19 mouse cellular contexts compared by ENCODE assay signal in genomic region chr9:32302501-32303150, GRCm38 (mm10). TPM values are rescaled to one million over a fixed set of nuclear protein-coding genes. Genes with fewer than 3 reads are reported as not detected.
A peak's percentile ranks its signal among the peaks of the same experiment; 100 is the strongest.
DNase-seq lines count a peak whose midpoint lies in the region; ATAC-seq and TF ChIP-seq lines count a peak whose summit lies in the region.
"Had no signal": no experiment of that assay in that cellular context is flagged by ENCODE, and none has a peak within 500 bp of the region (broad histone marks: within the 10 kb centered on the region; RNA-seq: fewer than 3 reads in every experiment).

No protein-coding gene starts in this region.

- no peaks in the 10 kb centered on the region for H3K4me1 ChIP-seq in forebrain, embryonic 14.5 days (ENCODE audit: control insufficient read depth, insufficient read depth, low read length)
- no peaks in the 10 kb centered on the region for H3K4me1 ChIP-seq in forebrain, postnatal 0 days (ENCODE audit: insufficient read depth)
- H3K4me1 ChIP-seq in hindbrain, embryonic 13.5 days (replicated peaks): peaks cover 11% of the 10 kb centered on the region
- no peaks in the 10 kb centered on the region for H3K4me1 ChIP-seq in midbrain, embryonic 14.5 days (ENCODE audit: control insufficient read depth, insufficient read depth, low read length)
- 0 out of 2 replicates have a peak, but pooled peaks cover 2% of the 10 kb centered on the region for H3K4me1 ChIP-seq in neural tube, embryonic 14.5 days (ENCODE audit: control insufficient read depth, insufficient read depth, low read length)
- H3K4me1 ChIP-seq: liver, embryonic 13.5 days; lung, embryonic 15.5 days had no signal

- peak; percentile 60 for ATAC-seq in forebrain, embryonic 14.5 days
- no peak for ATAC-seq in forebrain, postnatal 0 days
- peak; percentile 86 for ATAC-seq in hindbrain, embryonic 13.5 days (ENCODE audit: low FRiP score)
- peak; percentile 43; the same call in 1 of the 2 replicates for ATAC-seq in midbrain, embryonic 14.5 days (ENCODE audit: low FRiP score, low TSS enrichment)
- ATAC-seq in neural tube, embryonic 14.5 days (ENCODE audit: low read depth): peak; percentile 86; the same call in 1 of the 2 replicates

- no peak overlapping the region for H3K27ac ChIP-seq in forebrain, embryonic 14.5 days (ENCODE audit: low read depth, low read length)
- no peak overlapping the region for H3K27ac ChIP-seq in forebrain, postnatal 0 days (ENCODE audit: low read depth, low read length)
- H3K27ac ChIP-seq in hindbrain, embryonic 13.5 days: peak overlapping the region; percentile 36; the same call in 1 of the 2 replicates
- no peak overlapping the region for H3K27ac ChIP-seq in midbrain, embryonic 14.5 days (replicated peaks; ENCODE audit: low read depth, low read length)
- no peak overlapping the region for H3K27ac ChIP-seq in neural tube, embryonic 14.5 days (ENCODE audit: low read depth, low read length)
- H3K27ac ChIP-seq: liver, embryonic 13.5 days; lung, embryonic 15.5 days had no signal

- no peak overlapping the region for H3K9ac ChIP-seq in forebrain, embryonic 14.5 days (ENCODE audit: low read length)
- no peak overlapping the region for H3K9ac ChIP-seq in forebrain, postnatal 0 days
- H3K9ac ChIP-seq in hindbrain, embryonic 13.5 days: no peak overlapping the region
- H3K9ac ChIP-seq in midbrain, embryonic 14.5 days (replicated peaks; ENCODE audit: low read length): no peak overlapping the region
- no peak overlapping the region for H3K9ac ChIP-seq in neural tube, embryonic 14.5 days (replicated peaks; ENCODE audit: low read depth, low read length)
- H3K9ac ChIP-seq: liver, embryonic 13.5 days; lung, embryonic 15.5 days had no signal

- no peak overlapping the region for H3K4me3 ChIP-seq in forebrain, embryonic 14.5 days (ENCODE audit: low read depth, low read length)
- H3K4me3 ChIP-seq in forebrain, postnatal 0 days (ENCODE audit: low read depth, low read length): no peak overlapping the region
- H3K4me3 ChIP-seq in hindbrain, embryonic 13.5 days: no peak overlapping the region
- no peak overlapping the region for H3K4me3 ChIP-seq in midbrain, embryonic 14.5 days (replicated peaks; ENCODE audit: low read depth, low read length)
- H3K4me3 ChIP-seq in neural tube, embryonic 14.5 days (ENCODE audit: low read depth, low read length): no peak overlapping the region
- H3K4me3 ChIP-seq: liver, embryonic 13.5 days; lung, embryonic 15.5 days; myocyte had no signal

- no peaks in the 10 kb centered on the region for H3K27me3 ChIP-seq in forebrain, embryonic 14.5 days (replicated peaks; ENCODE audit: control insufficient read depth, insufficient read depth, low read length)
- no peaks in the 10 kb centered on the region for H3K27me3 ChIP-seq in forebrain, postnatal 0 days (ENCODE audit: insufficient read depth, low read length)
- H3K27me3 ChIP-seq in hindbrain, embryonic 13.5 days: 0 out of 2 replicates have a peak, but pooled peaks cover 18% of the 10 kb centered on the region
- no peaks in the 10 kb centered on the region for H3K27me3 ChIP-seq in midbrain, embryonic 14.5 days (ENCODE audit: control insufficient read depth, insufficient read depth, low read length)
- H3K27me3 ChIP-seq in neural tube, embryonic 14.5 days (ENCODE audit: control insufficient read depth, insufficient read depth, low read length): no peaks in the 10 kb centered on the region
- H3K27me3 ChIP-seq: liver, embryonic 13.5 days; lung, embryonic 15.5 days had no signal

- H3K36me3 ChIP-seq in forebrain, embryonic 14.5 days (ENCODE audit: control insufficient read depth, insufficient read depth, low read length): no peaks in the 10 kb centered on the region
- H3K36me3 ChIP-seq in forebrain, postnatal 0 days (ENCODE audit: insufficient read depth): no peaks in the 10 kb centered on the region
- H3K36me3 ChIP-seq in hindbrain, embryonic 13.5 days: no peaks in the 10 kb centered on the region
- no peaks in the 10 kb centered on the region for H3K36me3 ChIP-seq in midbrain, embryonic 14.5 days (ENCODE audit: control insufficient read depth, insufficient read depth, low read length)
- H3K36me3 ChIP-seq in neural tube, embryonic 14.5 days (ENCODE audit: control insufficient read depth, insufficient read depth, low read length): no peaks in the 10 kb centered on the region
- H3K36me3 ChIP-seq: liver, embryonic 13.5 days; lung, embryonic 15.5 days had no signal

- TF ChIP-seq CTCF in forebrain, postnatal 0 days (IDR thresholded peaks at IDR 0.05; ENCODE audit: low read depth): no peak

- H3K9me3 ChIP-seq in forebrain, embryonic 14.5 days (replicated peaks; ENCODE audit: control insufficient read depth, low read length): no peaks in the 10 kb centered on the region
- no peaks in the 10 kb centered on the region for H3K9me3 ChIP-seq in forebrain, postnatal 0 days (ENCODE audit: low read length)
- no peaks in the 10 kb centered on the region for H3K9me3 ChIP-seq in hindbrain, embryonic 13.5 days
- no peaks in the 10 kb centered on the region for H3K9me3 ChIP-seq in midbrain, embryonic 14.5 days (ENCODE audit: control insufficient read depth, low read length)
- H3K9me3 ChIP-seq in neural tube, embryonic 14.5 days (ENCODE audit: control insufficient read depth, low read length): no peaks in the 10 kb centered on the region
- H3K9me3 ChIP-seq: liver, embryonic 13.5 days; lung, embryonic 15.5 days had no signal

- 52% methylated on average over 13 of the region's 13 CpGs for WGBS in forebrain, embryonic 14.5 days
- 43% methylated on average over 13 of the region's 13 CpGs for WGBS in forebrain, postnatal 0 days
- WGBS in hindbrain, embryonic 13.5 days: 32% methylated on average over 13 of the region's 13 CpGs
- 35% methylated on average over 13 of the region's 13 CpGs for WGBS in midbrain, embryonic 14.5 days
- WGBS in neural tube, embryonic 14.5 days: 38% methylated on average over 13 of the region's 13 CpGs

- H3K4me2 ChIP-seq in forebrain, embryonic 14.5 days (ENCODE audit: low read length): no peak overlapping the region
- H3K4me2 ChIP-seq in forebrain, postnatal 0 days (ENCODE audit: low read depth): no peak overlapping the region
- H3K4me2 ChIP-seq in hindbrain, embryonic 13.5 days: peak overlapping the region; percentile 20; the same call in 1 of the 2 replicates
- H3K4me2 ChIP-seq in midbrain, embryonic 14.5 days (ENCODE audit: low read length): no peak overlapping the region
- no peak overlapping the region for H3K4me2 ChIP-seq in neural tube, embryonic 14.5 days (ENCODE audit: low read depth, low read length)
- H3K4me2 ChIP-seq: liver, embryonic 13.5 days; lung, embryonic 15.5 days had no signal

- DNase-seq in forebrain, embryonic 14.5 days (ENCODE audit: low spot score): peak; percentile 29
- DNase-seq in forebrain, postnatal 0 days: no peak
- DNase-seq in midbrain, embryonic 14.5 days: peak; percentile 40
- DNase-seq in frontal cortex, postnatal 36 days (ENCODE audit: low spot score in 2 of 2): no peak
- DNase-seq in retina, embryonic 14.5 days (ENCODE audit: low spot score): no peak
- DNase-seq in cerebellum, postnatal 10 days: no peak
- DNase-seq: adrenal gland, postnatal 25 days; cerebellum, adult 9-10 months; heart, postnatal 4 days; kidney, adult 11 months; kidney, postnatal 10 days; liver, embryonic 13.5 days; right cerebral cortex, postnatal 25 days; thymus, postnatal 14 days had no signal

RNA-seq across cellular contexts. Expression of gene Kcnj5, which starts 41.5 kb away (rescaled TPM):
- 0.37 and 0.55 TPM in 2 replicates for polyA plus RNA-seq in forebrain, embryonic 14.5 days (2014; fragmentation: Nextera tagmentation; extraction: Ambion mirVana)
- 1.2 and 2.8 TPM in 2 replicates for total RNA-seq in forebrain, postnatal 0 days (2014; rRNA removed)
- polyA plus RNA-seq in forebrain, postnatal 0 days (2015; fragmentation: Nextera tagmentation; extraction: Ambion mirVana): 0.45 and 0.88 TPM in 2 replicates
- polyA plus RNA-seq in hindbrain, embryonic 13.5 days (2015; fragmentation: Nextera tagmentation; extraction: Ambion mirVana): 0.39 and 0.40 TPM in 2 replicates
- 0.45 and 0.51 TPM in 2 replicates for polyA plus RNA-seq in midbrain, embryonic 14.5 days (2014; fragmentation: Nextera tagmentation; extraction: Ambion mirVana)
- 0.20 and 0.27 TPM in 2 replicates for polyA plus RNA-seq in neural tube, embryonic 14.5 days (2014; fragmentation: Nextera tagmentation; extraction: Ambion mirVana)
- polyA plus RNA-seq: C2C12, myocyte had no signal

Comparison
In these comparisons a context has a peak if more than half of its experiments do, and no peak if none do; other contexts are left out.
1. DNase-seq: peak in forebrain, embryonic 14.5 days (single experiment) and midbrain, embryonic 14.5 days (single experiment); none in forebrain, postnatal 0 days (single experiment), frontal cortex, postnatal 36 days (0 of 2), retina, embryonic 14.5 days (single experiment) and cerebellum, postnatal 10 days (0 of 2).